Mouse (Mus musculus): Measurements from ENCODE around the gene Mettl24. TPM values are rescaled to one million over a fixed set of nuclear protein-coding genes. Genes with fewer than 3 reads are reported as not detected.

Gene Mettl24
- polyA plus RNA-seq, 1 experiment from 2014 or later: 0.78 TPM

DNA sequence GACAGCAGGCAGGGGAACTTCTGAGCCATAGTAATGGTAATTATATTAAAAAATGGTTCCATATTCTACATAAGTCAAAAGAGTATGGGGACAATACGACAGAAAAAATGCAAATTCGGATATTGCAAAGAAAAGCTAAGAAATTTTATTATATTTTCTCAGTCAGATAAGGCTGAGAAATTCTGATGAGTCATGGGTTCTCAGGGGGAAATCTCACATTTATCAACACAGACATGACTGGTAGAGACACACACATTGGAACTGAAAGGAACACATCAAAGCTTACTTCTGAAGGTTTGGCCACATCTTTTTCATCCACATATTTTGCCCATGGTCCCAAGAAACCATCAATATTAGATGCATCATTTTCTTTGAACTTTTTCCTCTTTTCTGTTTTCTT is 167.6 kb downstream of the Mettl24 start:
- Histone ChIP-seq H3K4me1 (ENCODE audit: control insufficient read depth, insufficient read depth, low read length) (no peaks in the 10 kb centered on the region), H3K36me3 (ENCODE audit: control insufficient read depth, insufficient read depth, low read length) (peaks cover 12% of the 10 kb centered on the region), H3K27ac (ENCODE audit: low read length) (no peak overlapping the region), H3K9me3 (replicated peaks; ENCODE audit: control insufficient read depth, low read length, poor library complexity, severe bottlenecking) (no peaks in the 10 kb centered on the region), H3K4me2 (ENCODE audit: low read length) (no peak overlapping the region), H3K9ac (ENCODE audit: low read depth, low read length) (no peak overlapping the region), H3K4me3 (ENCODE audit: low read depth, low read length) (no peak overlapping the region), H3K27me3 (ENCODE audit: control insufficient read depth, insufficient read depth, low read depth, low read length) (no peaks in the 10 kb centered on the region)
- ATAC-seq: no peak
- 91% methylated on average over 2 of the region's 2 CpGs for WGBS

- no peak overlapping the region for H3K4me2 ChIP-seq (ENCODE audit: low read length)
- no peaks in the 10 kb centered on the region for H3K9me3 ChIP-seq (replicated peaks; ENCODE audit: control insufficient read depth, low read length, poor library complexity, severe bottlenecking)
- H3K4me3 ChIP-seq (ENCODE audit: low read depth, low read length): no peak overlapping the region
- H3K36me3 ChIP-seq (ENCODE audit: control insufficient read depth, insufficient read depth, low read length): peaks cover 12% of the 10 kb centered on the region
- no peaks in the 10 kb centered on the region for H3K4me1 ChIP-seq (ENCODE audit: control insufficient read depth, insufficient read depth, low read length)
- H3K9ac ChIP-seq (ENCODE audit: low read depth, low read length): no peak overlapping the region
- H3K27me3 ChIP-seq (ENCODE audit: control insufficient read depth, insufficient read depth, low read depth, low read length): no peaks in the 10 kb centered on the region
- ATAC-seq: no peak
- H3K27ac ChIP-seq (ENCODE audit: low read length): no peak overlapping the region
Observed at GRCm38 (mm10) chr10:40851138-40851537, 168.1 kb downstream of the Mettl24 start.

- Histone ChIP-seq H3K4me1 (ENCODE audit: control insufficient read depth, insufficient read depth, low read length) (0 out of 2 replicates have a peak, but pooled peaks cover 2% of the 10 kb centered on the region), H3K4me2 (ENCODE audit: low read length) (no peak overlapping the region), H3K9ac (ENCODE audit: low read depth, low read length) (no peak overlapping the region), H3K27ac (ENCODE audit: low read length) (no peak overlapping the region), H3K4me3 (ENCODE audit: low read depth, low read length) (no peak overlapping the region), H3K36me3 (ENCODE audit: control insufficient read depth, insufficient read depth, low read length) (no peaks in the 10 kb centered on the region), H3K27me3 (ENCODE audit: control insufficient read depth, insufficient read depth, low read depth, low read length) (no peaks in the 10 kb centered on the region), H3K9me3 (replicated peaks; ENCODE audit: control insufficient read depth, low read length, poor library complexity, severe bottlenecking) (no peaks in the 10 kb centered on the region)
- ATAC-seq: no peak
- 71% methylated on average over 2 of the region's 2 CpGs for WGBS
Observed at GRCm38 (mm10) chr10:40855616-40856015, 172.5 kb downstream of the Mettl24 start.

DNA sequence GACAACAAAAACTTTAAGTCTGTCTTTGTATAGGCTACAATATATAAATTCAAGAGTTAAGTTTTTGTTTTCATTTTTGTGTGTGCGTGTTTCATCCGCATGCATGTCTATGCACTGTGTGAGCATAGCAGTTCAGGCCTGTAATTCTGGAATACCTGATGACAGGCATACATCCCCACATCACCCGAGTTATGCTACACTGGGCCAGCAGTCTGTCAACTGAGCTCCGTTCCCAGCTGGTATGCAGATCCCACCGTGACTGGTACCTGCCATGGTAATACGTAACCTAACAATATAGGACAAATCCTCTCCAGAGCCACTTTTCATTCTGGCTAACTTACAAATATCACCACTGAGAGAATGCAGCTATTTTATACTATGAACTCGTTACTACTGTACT is 173.6 kb downstream of the Mettl24 start:
- 86% methylated on average over 7 of the region's 7 CpGs for whole genome bisulfite sequencing
- Histone ChIP-seq H3K27me3 (ENCODE audit: control insufficient read depth, insufficient read depth, low read depth, low read length) (no peaks in the 10 kb centered on the region), H3K27ac (ENCODE audit: low read length) (no peak overlapping the region), H3K4me1 (ENCODE audit: control insufficient read depth, insufficient read depth, low read length) (0 out of 2 replicates have a peak, but pooled peaks cover 2% of the 10 kb centered on the region), H3K36me3 (ENCODE audit: control insufficient read depth, insufficient read depth, low read length) (no peaks in the 10 kb centered on the region), H3K4me2 (ENCODE audit: low read length) (no peak overlapping the region), H3K9ac (ENCODE audit: low read depth, low read length) (no peak overlapping the region), H3K9me3 (replicated peaks; ENCODE audit: control insufficient read depth, low read length, poor library complexity, severe bottlenecking) (no peaks in the 10 kb centered on the region), H3K4me3 (ENCODE audit: low read depth, low read length) (no peak overlapping the region)
- ATAC-seq: no peak

GRCm38 (mm10) chr10:40857599-40857998 is 174.5 kb downstream of the Mettl24 start:
- Histone ChIP-seq H3K9me3 (replicated peaks; ENCODE audit: control insufficient read depth, low read length, poor library complexity, severe bottlenecking) (no peaks in the 10 kb centered on the region), H3K4me1 (ENCODE audit: control insufficient read depth, insufficient read depth, low read length) (0 out of 2 replicates have a peak, but pooled peaks cover 2% of the 10 kb centered on the region), H3K9ac (ENCODE audit: low read depth, low read length) (no peak overlapping the region), H3K4me2 (ENCODE audit: low read length) (no peak overlapping the region), H3K27me3 (ENCODE audit: control insufficient read depth, insufficient read depth, low read depth, low read length) (no peaks in the 10 kb centered on the region), H3K27ac (ENCODE audit: low read length) (no peak overlapping the region), H3K4me3 (ENCODE audit: low read depth, low read length) (no peak overlapping the region), H3K36me3 (ENCODE audit: control insufficient read depth, insufficient read depth, low read length) (no peaks in the 10 kb centered on the region)
- WGBS: 64% methylated on average over 8 of the region's 8 CpGs
- no peak for ATAC-seq

Other genes starting within 250 kb of the Mettl24 start
- gene Slc22a16, start 112.9 kb upstream of the Mettl24 start, polyA plus RNA-seq (2015; fragmentation: Nextera tagmentation; extraction: Ambion mirVana): not detected in 2 replicates
- gene Ddo, start 53.3 kb upstream of the Mettl24 start, polyA plus RNA-seq (2015; fragmentation: Nextera tagmentation; extraction: Ambion mirVana): 1.2 and 1.3 TPM in 2 replicates
- gene Cdc40, start 200.0 kb downstream of the Mettl24 start, polyA plus RNA-seq (2015; fragmentation: Nextera tagmentation; extraction: Ambion mirVana): 23.4 and 24.8 TPM in 2 replicates
- gene Wasf1, start 200.2 kb downstream of the Mettl24 start, polyA plus RNA-seq (2015; fragmentation: Nextera tagmentation; extraction: Ambion mirVana): 126 and 136 TPM in 2 replicates

All from midbrain, embryonic 16.5 days (tissue).